Mouse (Mus musculus) heart, embryonic 12.5 days (tissue): ENCODE measurements around the gene Cyp4v3. TPM values are rescaled to one million over a fixed set of nuclear protein-coding genes. Genes with fewer than 3 reads are reported as not detected.

Source experiments
- ATAC-seq: fragments of 200-750 bp; cut with Nextera tagmentation; 2 replicates; pipeline ENCODE4 v1.8.0; 2017; ENCODE audit warnings: moderate TSS enrichment, moderate library complexity; ENCODE audit not compliant: insufficient number of reproducible peaks, low FRiP score
- H3K27ac ChIP-seq: fragments of 300-500 bp; sonication (generic); 2 replicates; pipeline ENCODE4 v1.5.1; 2016; ENCODE audit warnings: mild to moderate bottlenecking, moderate library complexity; ENCODE audit not compliant: poor library complexity, severe bottlenecking
- H3K27me3 ChIP-seq: fragments of 300-500 bp; sonication (generic); replicated peaks from 2 replicates; pipeline ENCODE4 v1.6.1; 2016; ENCODE audit warnings: mild to moderate bottlenecking, moderate library complexity
- H3K36me3 ChIP-seq: fragments of 300-500 bp; sonication (generic); 2 replicates; pipeline ENCODE4 v1.6.1; 2016; ENCODE audit warnings: mild to moderate bottlenecking, moderate library complexity
- H3K4me1 ChIP-seq: fragments of 300-500 bp; sonication (generic); replicated peaks from 2 replicates; pipeline ENCODE4 v1.6.1; 2016; ENCODE audit warnings: mild to moderate bottlenecking
- H3K4me2 ChIP-seq: fragments of 300-500 bp; sonication (generic); 2 replicates; pipeline ENCODE4 v1.6.1; 2016; ENCODE audit warnings: mild to moderate bottlenecking, moderate library complexity
- H3K4me3 ChIP-seq: fragments of 300-500 bp; sonication (generic); 2 replicates; pipeline ENCODE4 v1.5.1; 2016; ENCODE audit warnings: mild to moderate bottlenecking
- H3K9ac ChIP-seq: fragments of 300-500 bp; sonication (generic); 2 replicates; pipeline ENCODE4 v1.6.1; 2016; ENCODE audit warnings: mild to moderate bottlenecking, moderate library complexity
- H3K9me3 ChIP-seq: fragments of 300-500 bp; sonication (generic); replicated peaks from 2 replicates; pipeline ENCODE4 v1.6.1; 2016; ENCODE audit warnings: mild to moderate bottlenecking, moderate library complexity
- WGBS: fragments of 180-500 bp; shearing (Covaris S2); methylation state at CpG from one replicate; pipeline ENCODE4 v1.1.7; 2016; 5-methylcytosine and 5-hydroxymethylcytosine counted together
- polyA plus RNA-seq: library from polyadenylated mRNA; unstranded; fragments of >200 nt; fragmentation: Nextera tagmentation; extraction: Ambion mirVana; gene quantifications from 2 replicates; pipeline ENCODE4 v1.2.1, GENCODE M21; 2016

The Cyp4v3 gene
- polyA plus RNA-seq, 1 experiment from 2014 or later: 0.56 TPM

GRCm38 (mm10) chr8:45310967-45311366, 22.0 kb downstream of the Cyp4v3 start:
- Histone ChIP-seq H3K36me3 (no peaks in the 10 kb centered on the region), H3K4me3 (no peak overlapping the region), H3K9ac (no peak overlapping the region), H3K4me1 (no peaks in the 10 kb centered on the region), H3K27me3 (no peaks in the 10 kb centered on the region), H3K9me3 (no peaks in the 10 kb centered on the region), H3K27ac (no peak overlapping the region), H3K4me2 (no peak overlapping the region)
- WGBS: 80% methylated on average over 4 of the region's 4 CpGs
- ATAC-seq: no peak

- WGBS: 85% methylated on average over 13 of the region's 13 CpGs
- Histone ChIP-seq H3K27ac (no peak within 1 kb of the TSS), H3K4me1 (no peaks in the 10 kb centered on the region), H3K27me3 (no peaks in the 10 kb centered on the region), H3K4me2 (no peak within 1 kb of the TSS), H3K9ac (no peak within 1 kb of the TSS), H3K4me3 (no peak within 1 kb of the TSS), H3K9me3 (no peaks in the 10 kb centered on the region), H3K36me3 (no peaks in the 10 kb centered on the region)
- ATAC-seq: no peak
Observed at GRCm38 (mm10) chr8:45308366-45308765, 24.6 kb downstream of the Cyp4v3 start, which contains the start of gene Gm45753. Gene Gm45753, minus strand, starts transcription at chr8:45308466.

GRCm38 (mm10) chr8:45305479-45305878, 27.5 kb downstream of the Cyp4v3 start:
- Histone ChIP-seq H3K4me2 (no peak overlapping the region), H3K27me3 (no peaks in the 10 kb centered on the region), H3K9me3 (no peaks in the 10 kb centered on the region), H3K4me3 (no peak overlapping the region), H3K9ac (no peak overlapping the region), H3K27ac (no peak overlapping the region), H3K4me1 (no peaks in the 10 kb centered on the region), H3K36me3 (no peaks in the 10 kb centered on the region)
- ATAC-seq: no peak
- WGBS: 87% methylated on average over 1 of the region's 1 CpGs

DNA sequence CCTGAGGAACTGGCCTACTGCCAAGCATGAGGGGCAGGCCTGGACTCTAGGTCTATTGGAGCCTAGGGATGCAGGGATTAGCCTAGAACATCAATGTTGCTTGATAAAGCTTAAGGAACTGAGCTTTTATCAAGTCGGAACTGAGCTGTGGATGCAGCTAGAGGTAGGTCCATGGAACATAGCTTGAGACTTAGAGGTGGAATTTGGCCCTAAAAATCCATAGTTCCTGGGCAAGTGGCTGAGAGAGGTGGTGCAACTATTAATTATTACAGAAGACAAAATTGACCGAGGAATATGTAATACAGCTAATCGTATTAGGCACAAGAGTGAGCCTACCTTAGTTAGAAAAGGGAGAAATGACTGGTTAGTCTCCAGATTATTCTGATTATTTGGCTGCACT, 28.7 kb downstream of the Cyp4v3 start:
- H3K4me3 ChIP-seq: no peak overlapping the region
- no peak overlapping the region for H3K4me2 ChIP-seq
- no peak overlapping the region for H3K9ac ChIP-seq
- H3K27ac ChIP-seq: no peak overlapping the region
- no peak for ATAC-seq
- WGBS: 77% methylated on average over 3 of the region's 3 CpGs
- no peaks in the 10 kb centered on the region for H3K36me3 ChIP-seq
- H3K9me3 ChIP-seq: no peaks in the 10 kb centered on the region
- no peaks in the 10 kb centered on the region for H3K4me1 ChIP-seq
- no peaks in the 10 kb centered on the region for H3K27me3 ChIP-seq

- Histone ChIP-seq H3K9me3 (no peaks in the 10 kb centered on the region), H3K27ac (no peak overlapping the region), H3K4me3 (no peak overlapping the region), H3K9ac (no peak overlapping the region), H3K27me3 (no peaks in the 10 kb centered on the region), H3K4me2 (no peak overlapping the region), H3K4me1 (no peaks in the 10 kb centered on the region), H3K36me3 (no peaks in the 10 kb centered on the region)
- ATAC-seq: no peak
- WGBS: 85% methylated on average over 8 of the region's 8 CpGs
Observed at GRCm38 (mm10) chr8:45302390-45302789, 30.6 kb downstream of the Cyp4v3 start.

DNA sequence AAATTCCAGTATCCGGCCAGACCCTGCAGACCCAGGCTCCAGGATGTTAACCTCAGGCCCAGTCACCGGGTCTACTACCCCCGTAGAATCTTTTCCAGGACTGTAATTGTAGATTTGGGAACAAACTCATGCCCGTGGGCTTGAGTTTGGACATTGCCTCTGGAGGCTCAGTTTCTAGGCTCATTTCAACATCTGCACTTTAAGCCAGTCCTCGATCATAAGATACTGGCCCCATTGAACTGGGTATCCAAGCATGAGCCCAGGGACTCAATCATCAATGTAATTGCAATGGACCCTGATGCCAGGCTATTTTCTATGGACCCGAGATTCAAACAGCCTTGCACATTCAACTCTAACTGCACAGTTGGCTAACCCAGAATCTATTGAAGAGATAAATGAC, 37.7 kb downstream of the Cyp4v3 start:
- WGBS: 88% methylated on average over 6 of the region's 6 CpGs
- no peaks in the 10 kb centered on the region for H3K4me1 ChIP-seq
- H3K9ac ChIP-seq: no peak overlapping the region
- no peak overlapping the region for H3K4me3 ChIP-seq
- no peak overlapping the region for H3K4me2 ChIP-seq
- ATAC-seq: no peak
- no peaks in the 10 kb centered on the region for H3K9me3 ChIP-seq
- no peaks in the 10 kb centered on the region for H3K27me3 ChIP-seq
- H3K27ac ChIP-seq: no peak overlapping the region
- H3K36me3 ChIP-seq: no peaks in the 10 kb centered on the region

- no peak for ATAC-seq
- H3K4me2 ChIP-seq: no peak within 1 kb of the TSS
- H3K9ac ChIP-seq: no peak within 1 kb of the TSS
- H3K4me3 ChIP-seq: no peak within 1 kb of the TSS
- H3K36me3 ChIP-seq: no peaks in the 10 kb centered on the region
- H3K9me3 ChIP-seq: no peaks in the 10 kb centered on the region
- 83% methylated on average over 7 of the region's 7 CpGs for WGBS
- no peak within 1 kb of the TSS for H3K27ac ChIP-seq
- no peaks in the 10 kb centered on the region for H3K27me3 ChIP-seq
- no peaks in the 10 kb centered on the region for H3K4me1 ChIP-seq
Observed at GRCm38 (mm10) chr8:45294687-45295086, 38.3 kb downstream of the Cyp4v3 start, which contains the start of gene Klkb1. Gene Klkb1, minus strand, starts transcription at chr8:45294859.

- Histone ChIP-seq H3K36me3 (no peaks in the 10 kb centered on the region), H3K9me3 (no peaks in the 10 kb centered on the region), H3K27ac (no peak overlapping the region), H3K4me1 (no peaks in the 10 kb centered on the region), H3K4me3 (no peak overlapping the region), H3K4me2 (no peak overlapping the region), H3K27me3 (no peaks in the 10 kb centered on the region), H3K9ac (no peak overlapping the region)
- 79% methylated on average over 2 of the region's 2 CpGs for WGBS
- ATAC-seq: no peak
Observed at GRCm38 (mm10) chr8:45291790-45292189, 41.2 kb downstream of the Cyp4v3 start.

GRCm38 (mm10) chr8:45281630-45282029, 51.4 kb downstream of the Cyp4v3 start:
- no peak for ATAC-seq
- H3K9me3 ChIP-seq: no peaks in the 10 kb centered on the region
- no peaks in the 10 kb centered on the region for H3K4me1 ChIP-seq
- no peak overlapping the region for H3K9ac ChIP-seq
- H3K4me2 ChIP-seq: no peak overlapping the region
- H3K36me3 ChIP-seq: no peaks in the 10 kb centered on the region
- no peaks in the 10 kb centered on the region for H3K27me3 ChIP-seq
- no peak overlapping the region for H3K4me3 ChIP-seq
- WGBS: 78% methylated on average over 8 of the region's 8 CpGs
- H3K27ac ChIP-seq: no peak overlapping the region

- Histone ChIP-seq H3K27me3 (no peaks in the 10 kb centered on the region), H3K9me3 (no peaks in the 10 kb centered on the region), H3K27ac (no peak overlapping the region), H3K4me1 (no peaks in the 10 kb centered on the region), H3K9ac (no peak overlapping the region), H3K4me3 (no peak overlapping the region), H3K4me2 (no peak overlapping the region), H3K36me3 (no peaks in the 10 kb centered on the region)
- no peak for ATAC-seq
- WGBS: 72% methylated on average over 3 of the region's 3 CpGs
Observed at GRCm38 (mm10) chr8:45277453-45277852, 55.6 kb downstream of the Cyp4v3 start.

GRCm38 (mm10) chr8:45274317-45274716, 58.7 kb downstream of the Cyp4v3 start:
- Histone ChIP-seq H3K4me2 (no peak overlapping the region), H3K36me3 (no peaks in the 10 kb centered on the region), H3K27me3 (no peaks in the 10 kb centered on the region), H3K9ac (no peak overlapping the region), H3K4me3 (no peak overlapping the region), H3K27ac (no peak overlapping the region), H3K9me3 (no peaks in the 10 kb centered on the region), H3K4me1 (no peaks in the 10 kb centered on the region)
- ATAC-seq: no peak
- 81% methylated on average over 4 of the region's 4 CpGs for WGBS

DNA sequence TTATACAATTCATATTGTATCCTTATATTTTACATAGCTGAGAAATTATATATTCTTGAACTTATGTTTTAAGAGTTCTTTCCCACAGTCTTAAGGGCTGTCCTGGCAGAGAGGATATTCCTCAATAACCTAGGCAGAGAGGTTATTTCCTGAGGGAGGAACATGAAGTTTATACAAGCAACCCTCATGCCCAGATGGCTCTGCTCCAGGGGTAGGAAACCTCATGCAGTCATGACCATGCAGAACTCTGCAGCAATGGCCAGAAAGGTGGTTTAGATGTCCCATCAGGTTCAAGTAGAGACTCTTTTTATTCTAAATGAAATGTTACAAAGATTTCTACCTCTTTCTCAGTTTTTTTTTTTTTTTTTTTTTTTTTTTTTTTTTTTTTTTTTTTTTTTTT, 64.0 kb downstream of the Cyp4v3 start:
- no peaks in the 10 kb centered on the region for H3K4me1 ChIP-seq
- no peak overlapping the region for H3K4me3 ChIP-seq
- no peak overlapping the region for H3K4me2 ChIP-seq
- no peaks in the 10 kb centered on the region for H3K36me3 ChIP-seq
- ATAC-seq: no peak
- H3K27me3 ChIP-seq: no peaks in the 10 kb centered on the region
- H3K9me3 ChIP-seq: peaks cover 10% of the 10 kb centered on the region
- no peak overlapping the region for H3K9ac ChIP-seq
- no peak overlapping the region for H3K27ac ChIP-seq
